Mouse (Mus musculus): ENCODE measurements around the gene Ndufaf3. TPM values are rescaled to one million over a fixed set of nuclear protein-coding genes. Genes with fewer than 3 reads are reported as not detected.
A peak's percentile ranks its signal among the peaks of the same experiment; 100 is the strongest.

Gene Ndufaf3
- polyA plus RNA-seq, 1 experiment from 2014 or later: 53.4 TPM

GRCm38 (mm10) chr9:108563671-108564070 is 3.6 kb downstream of the Ndufaf3 start:
- no peaks in the 10 kb centered on the region for H3K27me3 ChIP-seq (replicated peaks; ENCODE audit: control insufficient read depth, insufficient read depth, low read length)
- ATAC-seq: no peak
- TF ChIP-seq CTCF (IDR thresholded peaks at IDR 0.05; ENCODE audit: low read depth): no peak

GRCm38 (mm10) chr9:108560227-108560841 is 6.9 kb downstream of the Ndufaf3 start, which contains the start of gene Impdh2:
Impdh2 (plus strand) TSS chr9:108560286.
- no peaks in the 10 kb centered on the region for H3K4me1 ChIP-seq (replicated peaks; ENCODE audit: control insufficient read depth, insufficient read depth, low read length)
- WGBS: under 1% methylated on average over 51 of the region's 53 CpGs
- no peak within 1 kb of the TSS; the same call in 1 of the 2 replicates for H3K27ac ChIP-seq (ENCODE audit: low read depth, low read length)
- peak within 1 kb of the TSS; percentile 63 for H3K4me2 ChIP-seq (replicated peaks; ENCODE audit: low read depth)
- peak within 1 kb of the TSS; percentile 65 for H3K9ac ChIP-seq (ENCODE audit: low read depth, low read length)
- no peaks in the 10 kb centered on the region for H3K27me3 ChIP-seq (replicated peaks; ENCODE audit: control insufficient read depth, insufficient read depth, low read length)
- peaks cover 56% of the 10 kb centered on the region for H3K36me3 ChIP-seq (ENCODE audit: control insufficient read depth, insufficient read depth)
- peak; percentile 30; the same call in 1 of the 2 replicates for TF ChIP-seq CTCF (IDR thresholded peaks at IDR 0.05; ENCODE audit: low read depth)
- peak within 1 kb of the TSS; percentile 49 for H3K4me3 ChIP-seq (ENCODE audit: low read depth, low read length)
- H3K9me3 ChIP-seq (ENCODE audit: control insufficient read depth): no peaks in the 10 kb centered on the region
- peak; percentile 98 for ATAC-seq

More at GRCm38 (mm10) chr9:108563671-108564070, 3.6 kb downstream of the Ndufaf3 start:
- 90% methylated on average over 8 of the region's 8 CpGs for WGBS
- Histone ChIP-seq H3K36me3 (ENCODE audit: control insufficient read depth, insufficient read depth) (peaks cover 27% of the 10 kb centered on the region; the same call in 1 of the 2 replicates), H3K4me2 (replicated peaks; ENCODE audit: low read depth) (no peak overlapping the region), H3K9ac (ENCODE audit: low read depth, low read length) (no peak overlapping the region), H3K4me1 (replicated peaks; ENCODE audit: control insufficient read depth, insufficient read depth, low read length) (peaks cover 9% of the 10 kb centered on the region; the same call in 1 of the 2 replicates), H3K9me3 (ENCODE audit: control insufficient read depth) (no peaks in the 10 kb centered on the region), H3K4me3 (ENCODE audit: low read depth, low read length) (no peak overlapping the region), H3K27ac (ENCODE audit: low read depth, low read length) (peak overlapping the region; percentile 41; the same call in 1 of the 2 replicates)

- Histone ChIP-seq H3K4me3 (ENCODE audit: low read depth, low read length) (no peak overlapping the region), H3K4me2 (replicated peaks; ENCODE audit: low read depth) (no peak overlapping the region), H3K36me3 (ENCODE audit: control insufficient read depth, insufficient read depth) (peaks cover 60% of the 10 kb centered on the region), H3K27me3 (replicated peaks; ENCODE audit: control insufficient read depth, insufficient read depth, low read length) (no peaks in the 10 kb centered on the region), H3K9me3 (ENCODE audit: control insufficient read depth) (no peaks in the 10 kb centered on the region), H3K4me1 (replicated peaks; ENCODE audit: control insufficient read depth, insufficient read depth, low read length) (no peaks in the 10 kb centered on the region), H3K27ac (ENCODE audit: low read depth, low read length) (no peak overlapping the region), H3K9ac (ENCODE audit: low read depth, low read length) (no peak overlapping the region)
- TF ChIP-seq CTCF (IDR thresholded peaks at IDR 0.05; ENCODE audit: low read depth): no peak
- ATAC-seq: no peak
- 90% methylated on average over 4 of the region's 4 CpGs for WGBS
These were observed 8.1 kb downstream of the Ndufaf3 start for GRCm38 (mm10) chr9:108559169-108559568.

GRCm38 (mm10) chr9:108546875-108547274 is 20.4 kb downstream of the Ndufaf3 start:
- 79% methylated on average over 1 of the region's 1 CpGs for WGBS
- no peak for TF ChIP-seq CTCF (IDR thresholded peaks at IDR 0.05; ENCODE audit: low read depth)

DNA sequence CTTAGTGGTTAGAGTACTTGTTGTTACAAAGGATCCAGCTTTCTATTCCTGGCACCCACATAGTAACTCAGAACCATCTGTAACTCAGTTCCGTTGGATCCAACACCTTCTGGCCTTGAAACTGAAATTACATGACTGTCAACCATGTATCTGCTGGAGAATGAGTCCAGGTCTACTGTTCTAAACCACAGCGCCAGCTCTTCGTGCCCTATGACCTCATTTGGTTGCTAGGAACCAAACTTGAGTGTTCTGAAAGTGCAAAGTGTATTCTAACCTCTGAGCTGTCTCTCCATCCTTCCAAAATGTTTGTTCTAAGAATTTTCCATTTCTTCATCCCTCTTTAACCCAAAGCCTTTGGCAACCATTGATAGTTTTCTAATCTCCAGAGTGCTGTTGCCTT is 21.2 kb downstream of the Ndufaf3 start:
- no peaks in the 10 kb centered on the region for H3K4me1 ChIP-seq (replicated peaks; ENCODE audit: control insufficient read depth, insufficient read depth, low read length)
- H3K27ac ChIP-seq (ENCODE audit: low read depth, low read length): no peak overlapping the region
- H3K4me2 ChIP-seq (replicated peaks; ENCODE audit: low read depth): no peak overlapping the region
- no peak for ATAC-seq
- no peaks in the 10 kb centered on the region for H3K27me3 ChIP-seq (replicated peaks; ENCODE audit: control insufficient read depth, insufficient read depth, low read length)
- H3K4me3 ChIP-seq (ENCODE audit: low read depth, low read length): no peak overlapping the region
- H3K36me3 ChIP-seq (ENCODE audit: control insufficient read depth, insufficient read depth): peaks cover 76% of the 10 kb centered on the region
- H3K9ac ChIP-seq (ENCODE audit: low read depth, low read length): no peak overlapping the region
- TF ChIP-seq CTCF (IDR thresholded peaks at IDR 0.05; ENCODE audit: low read depth): no peak
- no peaks in the 10 kb centered on the region for H3K9me3 ChIP-seq (ENCODE audit: control insufficient read depth)
- 92% methylated on average over 3 of the region's 3 CpGs for WGBS

More at GRCm38 (mm10) chr9:108546875-108547274, 20.4 kb downstream of the Ndufaf3 start:
- H3K27me3 ChIP-seq (replicated peaks; ENCODE audit: control insufficient read depth, insufficient read depth, low read length): no peaks in the 10 kb centered on the region
- H3K27ac ChIP-seq (ENCODE audit: low read depth, low read length): no peak overlapping the region
- no peaks in the 10 kb centered on the region for H3K9me3 ChIP-seq (ENCODE audit: control insufficient read depth)
- no peak for ATAC-seq
- no peak overlapping the region for H3K4me2 ChIP-seq (replicated peaks; ENCODE audit: low read depth)
- no peaks in the 10 kb centered on the region for H3K4me1 ChIP-seq (replicated peaks; ENCODE audit: control insufficient read depth, insufficient read depth, low read length)
- H3K36me3 ChIP-seq (ENCODE audit: control insufficient read depth, insufficient read depth): peaks cover 67% of the 10 kb centered on the region
- H3K9ac ChIP-seq (ENCODE audit: low read depth, low read length): no peak overlapping the region
- H3K4me3 ChIP-seq (ENCODE audit: low read depth, low read length): no peak overlapping the region

DNA sequence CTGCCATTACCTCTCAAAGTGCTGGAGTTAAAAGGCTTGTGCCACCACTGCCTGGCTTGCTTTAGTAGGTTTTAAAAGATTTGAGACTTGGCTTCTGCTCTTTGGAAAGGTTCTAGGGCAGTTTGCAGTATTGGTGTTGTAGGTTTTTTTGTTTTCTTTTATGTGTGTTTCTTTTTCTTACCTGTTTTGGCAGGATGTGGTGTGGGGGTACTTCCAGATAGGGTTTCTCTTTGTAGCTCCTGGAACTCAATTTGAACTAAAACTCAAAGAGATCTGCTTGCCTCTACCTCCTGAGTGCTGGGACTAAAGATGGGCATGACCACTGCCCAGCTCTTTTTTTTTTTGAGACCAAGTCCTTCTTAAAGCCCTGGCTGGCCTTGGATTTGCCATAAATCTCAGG is 26.4 kb downstream of the Ndufaf3 start:
- Histone ChIP-seq H3K4me2 (replicated peaks; ENCODE audit: low read depth) (no peak overlapping the region), H3K36me3 (ENCODE audit: control insufficient read depth, insufficient read depth) (peaks cover 64% of the 10 kb centered on the region), H3K9me3 (ENCODE audit: control insufficient read depth) (no peaks in the 10 kb centered on the region), H3K27me3 (replicated peaks; ENCODE audit: control insufficient read depth, insufficient read depth, low read length) (no peaks in the 10 kb centered on the region), H3K9ac (ENCODE audit: low read depth, low read length) (no peak overlapping the region), H3K27ac (ENCODE audit: low read depth, low read length) (no peak overlapping the region), H3K4me1 (replicated peaks; ENCODE audit: control insufficient read depth, insufficient read depth, low read length) (no peaks in the 10 kb centered on the region), H3K4me3 (ENCODE audit: low read depth, low read length) (no peak overlapping the region)
- ATAC-seq: no peak
- TF ChIP-seq CTCF (IDR thresholded peaks at IDR 0.05; ENCODE audit: low read depth): no peak
